Mouse (Mus musculus): ENCODE measurements at regions not wholly inside any gene's neighbourhood (a gene's known extent, or its start where the extent isn't known, plus 50 kb on each side); places are given as distances from the start of the nearest gene placed in this dataset.
A peak's percentile ranks its signal among the peaks of the same experiment; 100 is the strongest.
"Not testable (repeated sequence)": the region's sequence is repeated elsewhere in the genome, so short reads cannot be mapped to it uniquely, and the experiment has no call there.

- H3K9ac ChIP-seq (ENCODE audit: low read length) = not testable (repeated sequence)
Observed at GRCm38 (mm10) chr17:6489926-6490564, 60.1 kb downstream of the Dynlt1b start.

GRCm38 (mm10) chr17:6490565-6490935 is 60.6 kb downstream of the Dynlt1b start:
- ATAC-seq (replicated peaks; ENCODE audit: low FRiP score); H3K27ac ChIP-seq (ENCODE audit: low read depth, low read length); H3K9me3 ChIP-seq (ENCODE audit: control insufficient read depth, low read length); H3K36me3 ChIP-seq (ENCODE audit: control insufficient read depth, insufficient read depth, low read length); DNase-seq (ENCODE audit: low spot score); H3K4me1 ChIP-seq (replicated peaks; ENCODE audit: control insufficient read depth, insufficient read depth, low read length); H3K27me3 ChIP-seq (ENCODE audit: control insufficient read depth, insufficient read depth, low read length); H3K9ac ChIP-seq (ENCODE audit: low read length); H3K4me2 ChIP-seq (ENCODE audit: low read depth, low read length, severe bottlenecking); H3K4me3 ChIP-seq (ENCODE audit: low read depth, low read length): not testable (repeated sequence)
- WGBS = no CpG with 5 or more reads among the region's 15 CpGs

More at GRCm38 (mm10) chr17:6489926-6490564, 60.1 kb downstream of the Dynlt1b start:
- not testable (repeated sequence) for H3K27me3 ChIP-seq (ENCODE audit: control insufficient read depth, insufficient read depth, low read length); H3K36me3 ChIP-seq (ENCODE audit: control insufficient read depth, insufficient read depth, low read length); H3K27ac ChIP-seq (ENCODE audit: low read depth, low read length); H3K9me3 ChIP-seq (ENCODE audit: control insufficient read depth, low read length); H3K4me1 ChIP-seq (replicated peaks; ENCODE audit: control insufficient read depth, insufficient read depth, low read length)
- WGBS = 0% methylated on average over 22 of the region's 52 CpGs
- ATAC-seq (replicated peaks; ENCODE audit: low FRiP score) (peak; percentile 49), DNase-seq (ENCODE audit: low spot score) (peak; percentile 57)
- H3K4me3 ChIP-seq (ENCODE audit: low read depth, low read length) = peak overlapping the region; percentile 14; the same call in 1 of the 2 replicates
- H3K4me2 ChIP-seq (ENCODE audit: low read depth, low read length, severe bottlenecking) = peak overlapping the region; percentile 52

- H3K27ac ChIP-seq (ENCODE audit: low read depth, low read length); H3K4me3 ChIP-seq (ENCODE audit: low read depth, low read length); H3K9me3 ChIP-seq (ENCODE audit: control insufficient read depth, low read length); H3K4me1 ChIP-seq (replicated peaks; ENCODE audit: control insufficient read depth, insufficient read depth, low read length); H3K27me3 ChIP-seq (ENCODE audit: control insufficient read depth, insufficient read depth, low read length); H3K36me3 ChIP-seq (ENCODE audit: control insufficient read depth, insufficient read depth, low read length); H3K9ac ChIP-seq (ENCODE audit: low read length): not testable (repeated sequence)
- WGBS = 27% methylated on average over 19 of the region's 19 CpGs
- DNase-seq (ENCODE audit: low spot score) (peak; percentile 63), ATAC-seq (replicated peaks; ENCODE audit: low FRiP score) (peak; percentile 63)
- H3K4me2 ChIP-seq (ENCODE audit: low read depth, low read length, severe bottlenecking) = peak overlapping the region; percentile 36; the same call in 1 of the 2 replicates
Observed at GRCm38 (mm10) chr17:6492501-6492900, 62.6 kb downstream of the Dynlt1b start.

GRCm38 (mm10) chr17:6492950-6493349 is 63.0 kb downstream of the Dynlt1b start:
- WGBS = 42% methylated on average over 21 of the region's 23 CpGs
- 0 out of 2 replicates have a peak overlapping the region, but pooled peaks have one; percentile 26 for H3K4me2 ChIP-seq (ENCODE audit: low read depth, low read length, severe bottlenecking)

GRCm38 (mm10) chr17:6496491-6496890 is 66.6 kb downstream of the Dynlt1b start:
- not testable (repeated sequence) for H3K4me1 ChIP-seq (replicated peaks; ENCODE audit: control insufficient read depth, insufficient read depth, low read length); H3K36me3 ChIP-seq (ENCODE audit: control insufficient read depth, insufficient read depth, low read length); H3K27me3 ChIP-seq (ENCODE audit: control insufficient read depth, insufficient read depth, low read length); ATAC-seq (replicated peaks; ENCODE audit: low FRiP score); H3K4me2 ChIP-seq (ENCODE audit: low read depth, low read length, severe bottlenecking); DNase-seq (ENCODE audit: low spot score); H3K9ac ChIP-seq (ENCODE audit: low read length); H3K9me3 ChIP-seq (ENCODE audit: control insufficient read depth, low read length); H3K4me3 ChIP-seq (ENCODE audit: low read depth, low read length); H3K27ac ChIP-seq (ENCODE audit: low read depth, low read length)
- 91% methylated on average over 9 of the region's 9 CpGs for WGBS

More at GRCm38 (mm10) chr17:6492950-6493349, 63.0 kb downstream of the Dynlt1b start:
- ATAC-seq (replicated peaks; ENCODE audit: low FRiP score) = peak; percentile 60
- H3K27me3 ChIP-seq (ENCODE audit: control insufficient read depth, insufficient read depth, low read length); H3K27ac ChIP-seq (ENCODE audit: low read depth, low read length); H3K4me1 ChIP-seq (replicated peaks; ENCODE audit: control insufficient read depth, insufficient read depth, low read length); H3K36me3 ChIP-seq (ENCODE audit: control insufficient read depth, insufficient read depth, low read length); H3K9me3 ChIP-seq (ENCODE audit: control insufficient read depth, low read length); H3K9ac ChIP-seq (ENCODE audit: low read length); H3K4me3 ChIP-seq (ENCODE audit: low read depth, low read length): not testable (repeated sequence)
- peak; percentile 75 for DNase-seq (ENCODE audit: low spot score)

GRCm38 (mm10) chr17:6502676-6503075 is 72.8 kb downstream of the Dynlt1b start:
- not testable (repeated sequence) for H3K4me3 ChIP-seq (ENCODE audit: low read depth, low read length); H3K4me1 ChIP-seq (replicated peaks; ENCODE audit: control insufficient read depth, insufficient read depth, low read length); H3K9me3 ChIP-seq (ENCODE audit: control insufficient read depth, low read length); ATAC-seq (replicated peaks; ENCODE audit: low FRiP score); H3K36me3 ChIP-seq (ENCODE audit: control insufficient read depth, insufficient read depth, low read length); H3K27me3 ChIP-seq (ENCODE audit: control insufficient read depth, insufficient read depth, low read length); H3K4me2 ChIP-seq (ENCODE audit: low read depth, low read length, severe bottlenecking); H3K9ac ChIP-seq (ENCODE audit: low read length); H3K27ac ChIP-seq (ENCODE audit: low read depth, low read length)
- WGBS = 92% methylated on average over 4 of the region's 6 CpGs
- peak; percentile 24 for DNase-seq (ENCODE audit: low spot score)

- H3K4me3 ChIP-seq (ENCODE audit: low read depth, low read length); H3K27ac ChIP-seq (ENCODE audit: low read depth, low read length); H3K36me3 ChIP-seq (ENCODE audit: control insufficient read depth, insufficient read depth, low read length); H3K4me1 ChIP-seq (replicated peaks; ENCODE audit: control insufficient read depth, insufficient read depth, low read length); H3K4me2 ChIP-seq (ENCODE audit: low read depth, low read length, severe bottlenecking); H3K27me3 ChIP-seq (ENCODE audit: control insufficient read depth, insufficient read depth, low read length); H3K9ac ChIP-seq (ENCODE audit: low read length); H3K9me3 ChIP-seq (ENCODE audit: control insufficient read depth, low read length); ATAC-seq (replicated peaks; ENCODE audit: low FRiP score): not testable (repeated sequence)
- DNase-seq (ENCODE audit: low spot score) = peak; percentile 16
- 86% methylated on average over 6 of the region's 6 CpGs for WGBS
Observed at GRCm38 (mm10) chr17:6505896-6506295, 76.0 kb downstream of the Dynlt1b start.

- WGBS = 86% methylated on average over 5 of the region's 8 CpGs
- ATAC-seq (replicated peaks; ENCODE audit: low FRiP score) = not testable (repeated sequence)
Observed at GRCm38 (mm10) chr17:6515128-6515527, 85.2 kb downstream of the Dynlt1b start.

GRCm38 (mm10) chr17:6519107-6519506 is 82.4 kb upstream of the Dynlt1c start:
- H3K9me3 ChIP-seq (ENCODE audit: control insufficient read depth, low read length); H3K4me3 ChIP-seq (ENCODE audit: low read depth, low read length); H3K27me3 ChIP-seq (ENCODE audit: control insufficient read depth, insufficient read depth, low read length); H3K36me3 ChIP-seq (ENCODE audit: control insufficient read depth, insufficient read depth, low read length); H3K9ac ChIP-seq (ENCODE audit: low read length); ATAC-seq (replicated peaks; ENCODE audit: low FRiP score); H3K4me1 ChIP-seq (replicated peaks; ENCODE audit: control insufficient read depth, insufficient read depth, low read length); H3K27ac ChIP-seq (ENCODE audit: low read depth, low read length); H3K4me2 ChIP-seq (ENCODE audit: low read depth, low read length, severe bottlenecking): not testable (repeated sequence)
- 84% methylated on average over 5 of the region's 6 CpGs for WGBS
- DNase-seq (ENCODE audit: low spot score) = peak; percentile 26

More at GRCm38 (mm10) chr17:6515128-6515527, 85.2 kb downstream of the Dynlt1b start:
- H3K9me3 ChIP-seq (ENCODE audit: control insufficient read depth, low read length); H3K9ac ChIP-seq (ENCODE audit: low read length); H3K4me2 ChIP-seq (ENCODE audit: low read depth, low read length, severe bottlenecking); DNase-seq (ENCODE audit: low spot score); H3K4me1 ChIP-seq (replicated peaks; ENCODE audit: control insufficient read depth, insufficient read depth, low read length); H3K36me3 ChIP-seq (ENCODE audit: control insufficient read depth, insufficient read depth, low read length); H3K27me3 ChIP-seq (ENCODE audit: control insufficient read depth, insufficient read depth, low read length); H3K4me3 ChIP-seq (ENCODE audit: low read depth, low read length); H3K27ac ChIP-seq (ENCODE audit: low read depth, low read length): not testable (repeated sequence)

All from forebrain, embryonic 11.5 days (tissue).